Mouse (Mus musculus): ENCODE measurements around the gene Mt1. TPM values are rescaled to one million over a fixed set of nuclear protein-coding genes. Genes with fewer than 3 reads are reported as not detected.
"Not testable (repeated sequence)": the region's sequence is repeated elsewhere in the genome, so short reads cannot be mapped to it uniquely, and the experiment has no call there.

The Mt1 gene
- polyA plus RNA-seq, 1 experiment from 2014 or later: 75.0 TPM

DNA sequence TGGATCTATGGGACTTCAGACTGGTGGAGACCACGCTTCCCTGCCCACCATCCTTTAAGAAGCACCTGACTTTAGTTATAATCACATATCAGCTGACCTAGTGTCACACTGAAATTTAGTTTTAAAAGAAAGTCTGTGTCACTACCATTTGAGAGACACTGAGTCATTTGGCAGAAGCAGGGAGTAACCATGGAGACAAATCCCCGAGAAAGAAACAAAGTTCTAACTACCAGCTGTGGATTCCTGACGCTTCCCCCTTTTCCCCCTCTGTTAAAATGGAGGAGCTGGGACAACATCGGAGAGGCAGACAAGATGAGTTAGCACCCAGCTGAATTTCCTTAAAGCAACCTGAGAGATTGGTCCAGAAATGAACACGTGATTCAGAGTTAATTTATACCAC lies 30.6 kb upstream of the Mt1 start:
- 24% methylated on average over 5 of the region's 5 CpGs for WGBS
- no peak overlapping the region for H3K9ac ChIP-seq (replicated peaks; ENCODE audit: low read depth, low read length)

DNA sequence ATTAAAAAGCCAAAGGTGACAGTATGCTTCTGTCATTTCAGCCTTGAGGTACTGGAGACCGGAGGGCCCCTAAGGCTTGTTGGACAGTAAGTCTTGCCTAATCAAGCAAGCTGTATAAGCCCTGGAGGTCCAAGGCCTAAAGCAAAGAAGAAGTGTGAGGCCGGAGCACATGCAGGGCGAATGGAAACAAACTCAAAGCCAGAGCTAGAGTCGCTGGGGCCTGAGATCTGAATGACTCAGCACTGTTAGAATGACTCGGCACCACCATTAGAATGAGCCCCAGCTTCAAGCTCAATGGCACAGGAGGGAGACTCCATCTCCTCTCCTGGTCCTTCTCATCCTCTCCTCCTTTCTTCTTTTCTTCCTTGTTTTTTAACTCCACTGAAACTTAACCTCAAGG lies 28.0 kb upstream of the Mt1 start:
- H3K27ac ChIP-seq (ENCODE audit: low read length): no peak overlapping the region
- H3K27me3 ChIP-seq (replicated peaks; ENCODE audit: control insufficient read depth, insufficient read depth, low read length): no peaks in the 10 kb centered on the region
- WGBS: 87% methylated on average over 5 of the region's 5 CpGs
- H3K36me3 ChIP-seq (ENCODE audit: control insufficient read depth, insufficient read depth): no peaks in the 10 kb centered on the region
- H3K4me3 ChIP-seq (replicated peaks; ENCODE audit: low read length): no peak overlapping the region
- no peaks in the 10 kb centered on the region for H3K9me3 ChIP-seq (ENCODE audit: control insufficient read depth, low read length)
- no peak overlapping the region for H3K4me2 ChIP-seq (ENCODE audit: low read length)
- ATAC-seq: no peak
- no peak overlapping the region for H3K9ac ChIP-seq (replicated peaks; ENCODE audit: low read depth, low read length)
- H3K4me1 ChIP-seq (replicated peaks; ENCODE audit: control insufficient read depth, insufficient read depth, low read length): peaks cover 19% of the 10 kb centered on the region

More for the DNA sequence above, 30.6 kb upstream of the Mt1 start:
- Histone ChIP-seq H3K4me1 (replicated peaks; ENCODE audit: control insufficient read depth, insufficient read depth, low read length) (peaks cover 10% of the 10 kb centered on the region), H3K27me3 (replicated peaks; ENCODE audit: control insufficient read depth, insufficient read depth, low read length) (no peaks in the 10 kb centered on the region), H3K9me3 (ENCODE audit: control insufficient read depth, low read length) (no peaks in the 10 kb centered on the region), H3K4me2 (ENCODE audit: low read length) (no peak overlapping the region), H3K36me3 (ENCODE audit: control insufficient read depth, insufficient read depth) (no peaks in the 10 kb centered on the region), H3K4me3 (replicated peaks; ENCODE audit: low read length) (no peak overlapping the region), H3K27ac (ENCODE audit: low read length) (no peak overlapping the region)
- ATAC-seq: no peak

DNA sequence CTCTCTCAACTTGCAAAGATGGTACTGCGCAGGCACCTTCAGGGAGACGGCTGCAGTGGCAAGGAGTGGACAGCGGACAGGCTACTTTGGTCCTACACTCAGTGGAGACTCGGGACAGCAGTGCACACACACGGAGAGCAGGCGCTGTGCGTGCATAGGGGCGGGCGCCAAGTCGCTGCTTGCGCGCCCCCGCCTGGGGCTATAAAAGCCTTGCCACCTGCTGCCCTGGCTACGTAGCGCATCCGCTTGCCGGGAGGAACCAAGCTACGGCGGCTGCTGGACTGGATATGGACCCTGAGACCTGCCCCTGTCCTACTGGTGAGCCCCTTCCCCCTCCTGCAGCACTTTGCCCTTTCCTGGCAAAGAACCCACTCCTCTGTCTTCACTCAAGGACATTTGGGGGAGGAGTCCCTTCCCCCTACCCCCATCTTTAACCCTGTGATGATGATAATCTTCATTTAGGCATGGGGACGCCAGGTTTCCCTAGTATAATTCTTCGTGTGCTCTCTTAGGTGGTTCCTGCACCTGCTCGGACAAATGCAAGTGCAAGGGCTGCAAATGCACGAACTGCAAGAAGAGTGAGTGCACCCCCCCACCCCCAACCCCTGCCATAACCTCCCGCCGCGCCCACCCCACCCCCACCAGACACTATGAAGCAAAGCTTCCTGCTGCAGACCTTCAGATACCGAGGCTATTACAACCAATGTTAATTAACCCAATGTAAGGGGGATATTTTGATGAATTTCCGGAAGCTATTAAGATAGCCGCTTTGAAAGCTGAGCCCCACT lies 26.2 kb upstream of the Mt1 start, which contains the start of gene Mt3:
Gene Mt3, plus strand, starts transcription at position 95 of the 788 bp plus-strand sequence.
- Histone ChIP-seq H3K9me3 (ENCODE audit: control insufficient read depth, low read length) (no peaks in the 10 kb centered on the region), H3K36me3 (ENCODE audit: control insufficient read depth, insufficient read depth) (no peaks in the 10 kb centered on the region), H3K27me3 (replicated peaks; ENCODE audit: control insufficient read depth, insufficient read depth, low read length) (no peaks in the 10 kb centered on the region), H3K9ac (replicated peaks; ENCODE audit: low read depth, low read length) (peak within 1 kb of the TSS; percentile 61), H3K4me2 (ENCODE audit: low read length) (peak within 1 kb of the TSS; percentile 62), H3K27ac (ENCODE audit: low read length) (peak within 1 kb of the TSS; percentile 38), H3K4me1 (replicated peaks; ENCODE audit: control insufficient read depth, insufficient read depth, low read length) (peaks cover 19% of the 10 kb centered on the region), H3K4me3 (replicated peaks; ENCODE audit: low read length) (peak within 1 kb of the TSS; percentile 51)
- 1% methylated on average over 29 of the region's 29 CpGs for WGBS
- peak; percentile 88 for ATAC-seq

- 20% methylated on average over 7 of the region's 7 CpGs for WGBS
- H3K27ac ChIP-seq (ENCODE audit: low read length): peak overlapping the region; percentile 38
- H3K9ac ChIP-seq (replicated peaks; ENCODE audit: low read depth, low read length): peak overlapping the region; percentile 61
- H3K4me2 ChIP-seq (ENCODE audit: low read length): peak overlapping the region; percentile 62
- H3K36me3 ChIP-seq (ENCODE audit: control insufficient read depth, insufficient read depth): no peaks in the 10 kb centered on the region
- H3K9me3 ChIP-seq (ENCODE audit: control insufficient read depth, low read length): no peaks in the 10 kb centered on the region
- H3K27me3 ChIP-seq (replicated peaks; ENCODE audit: control insufficient read depth, insufficient read depth, low read length): no peaks in the 10 kb centered on the region
- peak; percentile 8; the same call in 1 of the 2 replicates for ATAC-seq
- peak overlapping the region; percentile 51 for H3K4me3 ChIP-seq (replicated peaks; ENCODE audit: low read length)
- H3K4me1 ChIP-seq (replicated peaks; ENCODE audit: control insufficient read depth, insufficient read depth, low read length): peaks cover 19% of the 10 kb centered on the region
Observed at GRCm38 (mm10) chr8:94153451-94153850, 25.4 kb upstream of the Mt1 start.

DNA sequence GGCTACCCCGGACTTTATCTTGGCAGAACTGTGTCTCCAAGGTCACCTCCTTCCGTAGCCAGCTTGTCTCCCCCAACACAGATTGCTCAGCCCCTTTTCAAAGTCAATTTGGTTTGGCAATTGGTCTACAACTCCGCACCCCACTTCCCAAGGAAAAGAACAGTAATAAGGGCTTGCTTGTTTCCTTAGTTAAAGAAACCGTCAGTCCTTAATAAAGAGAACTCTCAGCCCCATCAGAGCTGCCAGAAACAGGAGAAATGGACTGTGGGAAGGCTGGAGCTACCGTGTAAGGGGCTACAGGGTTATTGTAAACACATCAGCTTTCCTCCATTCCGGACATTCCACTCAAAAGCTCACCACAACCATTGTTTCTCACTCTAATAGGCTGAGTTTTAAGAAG lies 24.3 kb upstream of the Mt1 start:
- Histone ChIP-seq H3K27ac (ENCODE audit: low read length) (peak overlapping the region; percentile 38), H3K27me3 (replicated peaks; ENCODE audit: control insufficient read depth, insufficient read depth, low read length) (no peaks in the 10 kb centered on the region), H3K9ac (replicated peaks; ENCODE audit: low read depth, low read length) (no peak overlapping the region), H3K4me3 (replicated peaks; ENCODE audit: low read length) (no peak overlapping the region), H3K36me3 (ENCODE audit: control insufficient read depth, insufficient read depth) (no peaks in the 10 kb centered on the region), H3K4me1 (replicated peaks; ENCODE audit: control insufficient read depth, insufficient read depth, low read length) (peaks cover 19% of the 10 kb centered on the region), H3K9me3 (ENCODE audit: control insufficient read depth, low read length) (no peaks in the 10 kb centered on the region), H3K4me2 (ENCODE audit: low read length) (no peak overlapping the region; the same call in 1 of the 2 replicates)
- ATAC-seq: peak; percentile 62
- 9% methylated on average over 6 of the region's 6 CpGs for WGBS

GRCm38 (mm10) chr8:94156092-94156491 lies 22.8 kb upstream of the Mt1 start:
- H3K9me3 ChIP-seq (ENCODE audit: control insufficient read depth, low read length): no peaks in the 10 kb centered on the region
- 40% methylated on average over 4 of the region's 4 CpGs for WGBS
- no peaks in the 10 kb centered on the region for H3K27me3 ChIP-seq (replicated peaks; ENCODE audit: control insufficient read depth, insufficient read depth, low read length)
- no peak overlapping the region for H3K27ac ChIP-seq (ENCODE audit: low read length)
- peaks cover 19% of the 10 kb centered on the region for H3K4me1 ChIP-seq (replicated peaks; ENCODE audit: control insufficient read depth, insufficient read depth, low read length)
- no peak overlapping the region for H3K9ac ChIP-seq (replicated peaks; ENCODE audit: low read depth, low read length)
- no peak overlapping the region for H3K4me3 ChIP-seq (replicated peaks; ENCODE audit: low read length)
- no peak overlapping the region for H3K4me2 ChIP-seq (ENCODE audit: low read length)
- H3K36me3 ChIP-seq (ENCODE audit: control insufficient read depth, insufficient read depth): no peaks in the 10 kb centered on the region
- no peak for ATAC-seq

- not testable (repeated sequence) for ATAC-seq; H3K27ac ChIP-seq (ENCODE audit: low read length); H3K4me3 ChIP-seq (replicated peaks; ENCODE audit: low read length); H3K36me3 ChIP-seq (ENCODE audit: control insufficient read depth, insufficient read depth); H3K4me2 ChIP-seq (ENCODE audit: low read length); H3K4me1 ChIP-seq (replicated peaks; ENCODE audit: control insufficient read depth, insufficient read depth, low read length); H3K9me3 ChIP-seq (ENCODE audit: control insufficient read depth, low read length); H3K27me3 ChIP-seq (replicated peaks; ENCODE audit: control insufficient read depth, insufficient read depth, low read length); H3K9ac ChIP-seq (replicated peaks; ENCODE audit: low read depth, low read length)
- 73% methylated on average over 8 of the region's 8 CpGs for WGBS
Observed at GRCm38 (mm10) chr8:94165772-94166171, 13.1 kb upstream of the Mt1 start.

DNA sequence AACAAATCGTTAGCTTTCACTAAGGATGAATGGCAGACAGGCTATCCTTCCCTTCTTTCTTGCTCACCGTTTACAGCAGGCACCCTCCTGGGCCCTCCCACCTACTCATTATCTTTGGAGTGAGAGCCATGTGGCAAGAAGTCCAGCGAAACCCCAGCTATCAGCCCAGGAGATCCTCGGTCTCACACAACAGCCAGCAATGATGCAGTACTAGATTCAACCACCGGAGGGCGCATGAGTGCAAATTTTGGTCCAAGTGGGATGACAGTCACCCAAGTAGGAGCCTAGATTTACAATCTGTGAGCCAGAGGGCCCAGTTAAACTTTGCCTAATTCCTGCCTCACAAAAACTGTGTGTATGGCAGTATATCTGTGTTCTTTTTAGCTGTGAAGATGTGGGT lies 11.6 kb upstream of the Mt1 start:
- Histone ChIP-seq H3K4me2 (ENCODE audit: low read length) (peak overlapping the region; percentile 29; the same call in 1 of the 2 replicates), H3K27me3 (replicated peaks; ENCODE audit: control insufficient read depth, insufficient read depth, low read length) (peaks cover 6% of the 10 kb centered on the region)
- WGBS: 2% methylated on average over 6 of the region's 6 CpGs

DNA sequence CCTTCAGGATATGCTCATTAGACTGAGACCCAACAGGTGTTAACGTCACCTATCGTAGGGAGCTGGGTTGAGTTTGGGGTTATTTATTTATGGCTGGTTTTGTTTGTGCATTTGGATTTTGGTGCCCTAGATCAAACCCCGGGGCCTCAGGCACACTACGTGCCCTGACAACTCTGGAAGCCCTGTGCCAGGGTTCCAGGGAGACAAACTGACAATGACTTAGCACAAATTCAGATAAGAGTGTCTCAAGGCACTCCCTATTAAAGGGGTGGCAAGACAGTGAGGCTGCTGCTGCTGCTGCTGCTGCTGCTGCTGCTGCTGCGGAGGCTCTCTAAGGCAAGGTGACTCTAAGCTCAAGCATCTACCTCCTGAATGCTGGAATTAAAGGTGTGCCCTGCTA lies 9.3 kb upstream of the Mt1 start:
- no peak overlapping the region for H3K27ac ChIP-seq (ENCODE audit: low read length)
- H3K4me1 ChIP-seq (replicated peaks; ENCODE audit: control insufficient read depth, insufficient read depth, low read length): peaks cover 19% of the 10 kb centered on the region
- no peak for ATAC-seq
- no peak overlapping the region for H3K4me3 ChIP-seq (replicated peaks; ENCODE audit: low read length)
- peaks cover 11% of the 10 kb centered on the region for H3K27me3 ChIP-seq (replicated peaks; ENCODE audit: control insufficient read depth, insufficient read depth, low read length)
- H3K9ac ChIP-seq (replicated peaks; ENCODE audit: low read depth, low read length): no peak overlapping the region
- H3K9me3 ChIP-seq (ENCODE audit: control insufficient read depth, low read length): no peaks in the 10 kb centered on the region
- no peak overlapping the region for H3K4me2 ChIP-seq (ENCODE audit: low read length)
- H3K36me3 ChIP-seq (ENCODE audit: control insufficient read depth, insufficient read depth): no peaks in the 10 kb centered on the region
- WGBS: 87% methylated on average over 5 of the region's 5 CpGs

More for the DNA sequence above, 11.6 kb upstream of the Mt1 start:
- Histone ChIP-seq H3K4me1 (replicated peaks; ENCODE audit: control insufficient read depth, insufficient read depth, low read length) (peaks cover 8% of the 10 kb centered on the region), H3K9me3 (ENCODE audit: control insufficient read depth, low read length) (no peaks in the 10 kb centered on the region), H3K9ac (replicated peaks; ENCODE audit: low read depth, low read length) (no peak overlapping the region), H3K27ac (ENCODE audit: low read length) (no peak overlapping the region), H3K4me3 (replicated peaks; ENCODE audit: low read length) (no peak overlapping the region), H3K36me3 (ENCODE audit: control insufficient read depth, insufficient read depth) (no peaks in the 10 kb centered on the region)
- peak; percentile 74; the same call in 1 of the 2 replicates for ATAC-seq
